Comparison of ENCODE assay signal across 9 mouse cellular contexts in genomic region chr19:25360571-25361029, GRCm38 (mm10).
A peak's percentile ranks its signal among the peaks of the same experiment; 100 is the strongest.
DNase-seq lines count a peak whose midpoint lies in the region; ATAC-seq and TF ChIP-seq lines count a peak whose summit lies in the region.
"Had no signal": no experiment of that assay in that cellular context is flagged by ENCODE, and none has a peak within 500 bp of the region (broad histone marks: within the 10 kb centered on the region; RNA-seq: fewer than 3 reads in every experiment).

No protein-coding gene starts in this region.

- intact Hi-C loops in left cerebral cortex, postnatal 14 days (cut with DNase I), result no loop called here

- H3K36me3 ChIP-seq in kidney, postnatal 0 days (ENCODE audit: insufficient read depth, low read length), result no peaks in the 10 kb centered on the region
- H3K36me3 ChIP-seq: stomach, embryonic 15.5 days had no signal

- H3K27me3 ChIP-seq in kidney, postnatal 0 days (ENCODE audit: insufficient read depth, low read length), result no peaks in the 10 kb centered on the region
- H3K27me3 ChIP-seq: stomach, embryonic 15.5 days had no signal

- H3K4me2 ChIP-seq in kidney, postnatal 0 days (ENCODE audit: low read length), result no peak overlapping the region
- H3K4me2 ChIP-seq: stomach, embryonic 15.5 days had no signal

- DNase-seq in kidney, postnatal 0 days (ENCODE audit: low spot score), result peak; percentile 41
- DNase-seq in kidney, postnatal 14 days, result no peak
- peak; percentile 59 for DNase-seq in embryo, embryonic 10.5 days (ENCODE audit: low spot score)
- DNase-seq in induced T-regulatory cell, adult 2 months (ENCODE audit: low read depth), result peak; percentile 29
- peak; percentile 11 to 35 for DNase-seq in thymus, adult 18-20 months
- no peak for DNase-seq in ovary, postnatal 14 days (ENCODE audit: low spot score)
- DNase-seq in left cerebral cortex, postnatal 14 days (ENCODE audit: low spot score in 2 of 2), result no peak
- no peak for DNase-seq in gastrocnemius, postnatal 25 days

- no peak overlapping the region for H3K9ac ChIP-seq in kidney, postnatal 0 days (ENCODE audit: low read depth, low read length)
- H3K9ac ChIP-seq: stomach, embryonic 15.5 days had no signal

- WGBS in kidney, postnatal 0 days, result 50% methylated on average over 9 of the region's 9 CpGs

- no peak for ATAC-seq in kidney, postnatal 0 days (replicated peaks; ENCODE audit: low FRiP score, low read depth)

- TF ChIP-seq CTCF in kidney, postnatal 0 days (IDR thresholded peaks at IDR 0.05; ENCODE audit: low read depth), result peak; percentile 24; the same call in 1 of the 2 replicates

- no peaks in the 10 kb centered on the region for H3K4me1 ChIP-seq in kidney, postnatal 0 days (replicated peaks; ENCODE audit: insufficient read depth, low read length)
- H3K4me1 ChIP-seq: stomach, embryonic 15.5 days had no signal

- H3K9me3 ChIP-seq in kidney, postnatal 0 days (replicated peaks; ENCODE audit: low read length), result no peaks in the 10 kb centered on the region
- H3K9me3 ChIP-seq: stomach, embryonic 15.5 days had no signal

- no peak overlapping the region for H3K4me3 ChIP-seq in kidney, postnatal 0 days (replicated peaks; ENCODE audit: low read depth, low read length)
- H3K4me3 ChIP-seq: stomach, embryonic 15.5 days had no signal

- no peak overlapping the region for H3K27ac ChIP-seq in kidney, postnatal 0 days
- H3K27ac ChIP-seq: stomach, embryonic 15.5 days had no signal

Comparison
In these comparisons a context has a peak if more than half of its experiments do, and no peak if none do; other contexts are left out.
1. DNase-seq: peak in kidney, postnatal 0 days (single experiment), embryo, embryonic 10.5 days (single experiment), induced T-regulatory cell, adult 2 months (single experiment) and thymus, adult 18-20 months (2 of 2); none in kidney, postnatal 14 days (single experiment), ovary, postnatal 14 days (single experiment), left cerebral cortex, postnatal 14 days (0 of 2) and gastrocnemius, postnatal 25 days (single experiment).